8 mouse cellular contexts compared by ENCODE assay signal in genomic region chr12:109542011-109542410, GRCm38 (mm10). TPM values are rescaled to one million over a fixed set of nuclear protein-coding genes. Genes with fewer than 3 reads are reported as not detected.
DNase-seq lines count a peak whose midpoint lies in the region; ATAC-seq and TF ChIP-seq lines count a peak whose summit lies in the region.

No protein-coding gene starts in this region.

- H3K9me3 ChIP-seq in forebrain, embryonic 13.5 days (replicated peaks) = peaks cover 51% of the 10 kb centered on the region
- peaks cover 31% of the 10 kb centered on the region for H3K9me3 ChIP-seq in liver, embryonic 11.5 days (ENCODE audit: control insufficient read depth, low read length)

- TF ChIP-seq POLR2A in testis, adult 2 months (IDR thresholded peaks at IDR 0.05; ENCODE audit: control insufficient read depth, low read depth, low read length) = no peak

- H3K4me1 ChIP-seq in forebrain, embryonic 13.5 days = peaks cover 22% of the 10 kb centered on the region
- no peaks in the 10 kb centered on the region; the same call in 1 of the 2 replicates for H3K4me1 ChIP-seq in liver, embryonic 11.5 days (replicated peaks; ENCODE audit: control insufficient read depth, insufficient read depth, low read length)
- peaks cover 15% of the 10 kb centered on the region for H3K4me1 ChIP-seq in testis, adult 2 months (ENCODE audit: control insufficient read depth, insufficient read depth, low read length)

- 37% methylated on average over 14 of the region's 14 CpGs for WGBS in forebrain, embryonic 13.5 days
- WGBS in liver, embryonic 11.5 days = 36% methylated on average over 14 of the region's 14 CpGs

- peak overlapping the region; percentile 62 for H3K4me2 ChIP-seq in forebrain, embryonic 13.5 days
- peak overlapping the region; percentile 29; the same call in 1 of the 2 replicates for H3K4me2 ChIP-seq in liver, embryonic 11.5 days

- peak overlapping the region; percentile 49 for H3K4me3 ChIP-seq in forebrain, embryonic 13.5 days
- peak overlapping the region; percentile 54 for H3K4me3 ChIP-seq in liver, embryonic 11.5 days (ENCODE audit: low read depth, low read length)
- peak overlapping the region; percentile 32 for H3K4me3 ChIP-seq in testis, adult 2 months (ENCODE audit: control insufficient read depth, low read depth, low read length)

- peak; percentile 43 to 45 for DNase-seq in adrenal gland, adult 18-20 months (ENCODE audit: low spot score in 2 of 2)
- DNase-seq in adrenal gland, adult 2 months = no peak
- peak; percentile 16 for DNase-seq in lung, postnatal 14 days
- no peak for DNase-seq in lung, adult 18-20 months
- DNase-seq in liver, embryonic 11.5 days (ENCODE audit: low spot score) = no peak
- DNase-seq in B cell, adult 2 months = no peak

- H3K36me3 ChIP-seq in forebrain, embryonic 13.5 days (ENCODE audit: poor library complexity, severe bottlenecking) = peaks cover 19% of the 10 kb centered on the region; the same call in 1 of the 2 replicates
- peaks cover 3% of the 10 kb centered on the region; the same call in 1 of the 2 replicates for H3K36me3 ChIP-seq in liver, embryonic 11.5 days (ENCODE audit: control insufficient read depth, insufficient read depth, low read length)
- no peaks in the 10 kb centered on the region for H3K36me3 ChIP-seq in testis, adult 2 months (ENCODE audit: control insufficient read depth, insufficient read depth, low read length)

- ATAC-seq in forebrain, embryonic 13.5 days = no peak
- no peak for ATAC-seq in liver, embryonic 11.5 days (replicated peaks; ENCODE audit: low FRiP score)

- peak overlapping the region; percentile 48; the same call in 1 of the 2 replicates for H3K27ac ChIP-seq in forebrain, embryonic 13.5 days
- H3K27ac ChIP-seq in liver, embryonic 11.5 days (ENCODE audit: low read depth, low read length) = peak overlapping the region; percentile 71
- no peak overlapping the region for H3K27ac ChIP-seq in testis, adult 2 months (ENCODE audit: control insufficient read depth, insufficient read depth, low read depth, low read length)

- TF ChIP-seq CTCF in testis, adult 2 months (IDR thresholded peaks at IDR 0.05; ENCODE audit: control insufficient read depth, insufficient read depth, insufficient replicate concordance, low read depth, low read length) = peak; percentile 59

- H3K27me3 ChIP-seq in forebrain, embryonic 13.5 days = no peaks in the 10 kb centered on the region
- peaks cover 8% of the 10 kb centered on the region for H3K27me3 ChIP-seq in liver, embryonic 11.5 days (replicated peaks; ENCODE audit: control insufficient read depth, insufficient read depth, low read length)
- no peaks in the 10 kb centered on the region for H3K27me3 ChIP-seq in testis, adult 2 months (ENCODE audit: control insufficient read depth, insufficient read depth, low read length)

- peak overlapping the region; percentile 75 for H3K9ac ChIP-seq in forebrain, embryonic 13.5 days
- peak overlapping the region; percentile 65 for H3K9ac ChIP-seq in liver, embryonic 11.5 days (ENCODE audit: low read depth, low read length)

RNA-seq across cellular contexts. Expression of gene Rtl1, which starts 58.1 kb away (rescaled TPM):
- 1 to 10 TPM; 4.0 to 5.7 TPM for total RNA-seq in adrenal gland, adult 18-20 months (2021)
- total RNA-seq in adrenal gland, adult 2 months (2021) = 1 to 10 TPM; 4.9 to 6.8 TPM
- polyA plus RNA-seq in adrenal gland, adult 2 months (2012; rRNA removed) = 1.3 and 1.4 TPM in 2 replicates
- polyA plus RNA-seq in forebrain, embryonic 13.5 days (2015; fragmentation: Nextera tagmentation; extraction: Ambion mirVana) = 0.99 and 1.5 TPM in 2 replicates
- 1.6 TPM in 2 replicates for polyA plus RNA-seq in liver, embryonic 11.5 days (2014; fragmentation: Nextera tagmentation; extraction: Ambion mirVana)
- not detected in 2 replicates for polyA plus RNA-seq in testis, adult 2 months (2012; rRNA removed)

Comparison
In these comparisons a context has a peak if more than half of its experiments do, and no peak if none do; other contexts are left out.
1. DNase-seq: peak in adrenal gland, adult 18-20 months (2 of 2) and lung, postnatal 14 days (single experiment); none in adrenal gland, adult 2 months (single experiment), lung, adult 18-20 months (0 of 2), liver, embryonic 11.5 days (single experiment) and B cell, adult 2 months (0 of 2).
2. Peak in every context shown above with its lines, with median percentiles within 50 percentile points of each other: H3K4me3 ChIP-seq.